Mouse (Mus musculus) intestine, embryonic 16.5 days (tissue): ENCODE results near the gene Slc25a29. TPM values are rescaled to one million over a fixed set of nuclear protein-coding genes. Genes with fewer than 3 reads are reported as not detected.

ENCODE experiments used
- ATAC-seq: fragments of 200-750 bp; cut with Nextera tagmentation; 2 replicates; pipeline ENCODE4 v1.8.0; 2017; ENCODE audit warnings: moderate TSS enrichment, moderate library complexity
- H3K27ac ChIP-seq: fragments of 300-500 bp; sonication (generic); 2 replicates; pipeline ENCODE4 v1.5.1; 2014; ENCODE audit warnings: mild to moderate bottlenecking, low read length
- H3K27me3 ChIP-seq: fragments of 300-500 bp; sonication (generic); replicated peaks from 2 replicates; pipeline ENCODE4 v1.6.1; 2014; ENCODE audit warnings: low read length, control low read depth, mixed read lengths; ENCODE audit not compliant: control insufficient read depth, insufficient read depth
- H3K36me3 ChIP-seq: fragments of 300-500 bp; sonication (generic); 2 replicates; pipeline ENCODE4 v1.6.1; 2014; ENCODE audit warnings: low read length, control low read depth; ENCODE audit not compliant: control insufficient read depth, insufficient read depth
- H3K4me1 ChIP-seq: fragments of 300-500 bp; sonication (generic); 2 replicates; pipeline ENCODE4 v1.6.1; 2014; ENCODE audit warnings: low read length, control low read depth, mixed read lengths; ENCODE audit not compliant: control insufficient read depth, insufficient read depth
- H3K4me2 ChIP-seq: fragments of 300-500 bp; sonication (generic); 2 replicates; pipeline ENCODE4 v1.6.1; 2014; ENCODE audit warnings: low read depth, low read length, control low read depth
- H3K4me3 ChIP-seq: fragments of 300-500 bp; sonication (generic); 2 replicates; pipeline ENCODE4 v1.5.1; 2014; ENCODE audit warnings: mild to moderate bottlenecking, low read length
- H3K9ac ChIP-seq: fragments of 300-500 bp; sonication (generic); 2 replicates; pipeline ENCODE4 v1.6.1; 2014; ENCODE audit warnings: low read depth, low read length
- H3K9me3 ChIP-seq: fragments of 300-500 bp; sonication (generic); 2 replicates; pipeline ENCODE4 v1.6.1; 2016; ENCODE audit warnings: low read length, control low read depth; ENCODE audit not compliant: control insufficient read depth
- WGBS: fragments of 180-500 bp; shearing (Covaris S2); extraction: QIAGEN DNeasy Blood & Tissue Kit; methylation state at CpG from one replicate; pipeline ENCODE4 v1.1.7; 2014; 5-methylcytosine and 5-hydroxymethylcytosine counted together
- polyA plus RNA-seq: library from polyadenylated mRNA; unstranded; fragments of >200 nt; fragmentation: Nextera tagmentation; extraction: Ambion mirVana; gene quantifications from 2 replicates; pipeline ENCODE4 v1.2.1, GENCODE M21; 2015

The Slc25a29 gene
- polyA plus RNA-seq, 1 experiment from 2014 or later: 5.8 TPM

GRCm38 (mm10) chr12:108816569-108816968, 19.1 kb downstream of the Slc25a29 start:
- H3K27ac ChIP-seq: no peak overlapping the region

GRCm38 (mm10) chr12:108814470-108814869, 21.2 kb downstream of the Slc25a29 start:
- peaks cover 7% of the 10 kb centered on the region; the same call in 1 of the 2 replicates for H3K4me1 ChIP-seq
- H3K9me3 ChIP-seq: no peaks in the 10 kb centered on the region
- no peak overlapping the region for H3K4me3 ChIP-seq
- no peak overlapping the region for H3K4me2 ChIP-seq
- 93% methylated on average over 6 of the region's 6 CpGs for WGBS
- ATAC-seq: no peak
- H3K27ac ChIP-seq: no peak overlapping the region
- H3K36me3 ChIP-seq: 0 out of 2 replicates have a peak, but pooled peaks cover 12% of the 10 kb centered on the region
- H3K27me3 ChIP-seq: no peaks in the 10 kb centered on the region
- H3K9ac ChIP-seq: no peak overlapping the region

More at GRCm38 (mm10) chr12:108816569-108816968, 19.1 kb downstream of the Slc25a29 start:
- 79% methylated on average over 11 of the region's 11 CpGs for WGBS
- Histone ChIP-seq H3K4me3 (no peak overlapping the region), H3K9me3 (no peaks in the 10 kb centered on the region), H3K27me3 (no peaks in the 10 kb centered on the region), H3K4me2 (no peak overlapping the region), H3K36me3 (0 out of 2 replicates have a peak, but pooled peaks cover 12% of the 10 kb centered on the region), H3K9ac (no peak overlapping the region), H3K4me1 (no peaks in the 10 kb centered on the region)
- ATAC-seq: no peak

- H3K4me1 ChIP-seq: peaks cover 7% of the 10 kb centered on the region; the same call in 1 of the 2 replicates
- WGBS: 83% methylated on average over 6 of the region's 6 CpGs
Measured at GRCm38 (mm10) chr12:108812463-108812862, 23.2 kb downstream of the Slc25a29 start.

GRCm38 (mm10) chr12:108811133-108811532, 24.6 kb downstream of the Slc25a29 start:
- Histone ChIP-seq H3K27me3 (no peaks in the 10 kb centered on the region), H3K9ac (no peak overlapping the region), H3K27ac (no peak overlapping the region), H3K4me3 (no peak overlapping the region), H3K36me3 (peaks cover 6% of the 10 kb centered on the region; the same call in 1 of the 2 replicates), H3K4me2 (no peak overlapping the region), H3K4me1 (peaks cover 7% of the 10 kb centered on the region; the same call in 1 of the 2 replicates), H3K9me3 (no peaks in the 10 kb centered on the region)
- WGBS: 56% methylated on average over 2 of the region's 2 CpGs
- ATAC-seq: no peak

More at GRCm38 (mm10) chr12:108812463-108812862, 23.2 kb downstream of the Slc25a29 start:
- Histone ChIP-seq H3K4me3 (no peak overlapping the region), H3K9ac (no peak overlapping the region), H3K27me3 (no peaks in the 10 kb centered on the region), H3K27ac (no peak overlapping the region), H3K4me2 (no peak overlapping the region), H3K9me3 (no peaks in the 10 kb centered on the region), H3K36me3 (0 out of 2 replicates have a peak, but pooled peaks cover 10% of the 10 kb centered on the region)
- no peak for ATAC-seq

GRCm38 (mm10) chr12:108810309-108810708, 25.4 kb downstream of the Slc25a29 start:
- no peaks in the 10 kb centered on the region for H3K27me3 ChIP-seq
- no peak overlapping the region for H3K27ac ChIP-seq
- H3K36me3 ChIP-seq: peaks cover 6% of the 10 kb centered on the region; the same call in 1 of the 2 replicates
- H3K4me1 ChIP-seq: peaks cover 7% of the 10 kb centered on the region; the same call in 1 of the 2 replicates
- no peaks in the 10 kb centered on the region for H3K9me3 ChIP-seq
- 72% methylated on average over 7 of the region's 7 CpGs for WGBS
- ATAC-seq: no peak
- H3K9ac ChIP-seq: no peak overlapping the region
- H3K4me2 ChIP-seq: no peak overlapping the region
- no peak overlapping the region for H3K4me3 ChIP-seq

- Histone ChIP-seq H3K4me3 (no peak overlapping the region), H3K4me2 (no peak overlapping the region), H3K36me3 (peaks cover 6% of the 10 kb centered on the region; the same call in 1 of the 2 replicates), H3K4me1 (peaks cover 7% of the 10 kb centered on the region; the same call in 1 of the 2 replicates), H3K27me3 (no peaks in the 10 kb centered on the region), H3K9me3 (no peaks in the 10 kb centered on the region), H3K9ac (no peak overlapping the region), H3K27ac (no peak overlapping the region)
- no peak for ATAC-seq
- WGBS: 76% methylated on average over 1 of the region's 1 CpGs
Measured at GRCm38 (mm10) chr12:108809771-108810170, 25.9 kb downstream of the Slc25a29 start.

- ATAC-seq: no peak
Measured at GRCm38 (mm10) chr12:108808465-108808864, 27.2 kb downstream of the Slc25a29 start.

GRCm38 (mm10) chr12:108804388-108804787, 31.3 kb downstream of the Slc25a29 start:
- Histone ChIP-seq H3K36me3 (peaks cover 3% of the 10 kb centered on the region; the same call in 1 of the 2 replicates), H3K27ac (no peak overlapping the region), H3K4me2 (no peak overlapping the region), H3K27me3 (no peaks in the 10 kb centered on the region), H3K4me1 (peaks cover 10% of the 10 kb centered on the region), H3K4me3 (no peak overlapping the region), H3K9me3 (no peaks in the 10 kb centered on the region), H3K9ac (no peak overlapping the region)
- ATAC-seq: no peak
- 82% methylated on average over 2 of the region's 2 CpGs for WGBS

More at GRCm38 (mm10) chr12:108808465-108808864, 27.2 kb downstream of the Slc25a29 start:
- Histone ChIP-seq H3K9me3 (no peaks in the 10 kb centered on the region), H3K4me2 (no peak overlapping the region), H3K27ac (no peak overlapping the region), H3K4me3 (no peak overlapping the region), H3K27me3 (no peaks in the 10 kb centered on the region), H3K9ac (no peak overlapping the region), H3K36me3 (peaks cover 3% of the 10 kb centered on the region; the same call in 1 of the 2 replicates), H3K4me1 (peaks cover 7% of the 10 kb centered on the region; the same call in 1 of the 2 replicates)
- 78% methylated on average over 2 of the region's 2 CpGs for WGBS

GRCm38 (mm10) chr12:108801613-108802012, 34.1 kb downstream of the Slc25a29 start:
- Histone ChIP-seq H3K9me3 (no peaks in the 10 kb centered on the region), H3K4me1 (peaks cover 17% of the 10 kb centered on the region), H3K4me3 (no peak overlapping the region), H3K9ac (no peak overlapping the region), H3K36me3 (peaks cover under 1% of the 10 kb centered on the region; the same call in 1 of the 2 replicates), H3K4me2 (no peak overlapping the region), H3K27me3 (no peaks in the 10 kb centered on the region), H3K27ac (no peak overlapping the region)
- 70% methylated on average over 2 of the region's 2 CpGs for WGBS
- ATAC-seq: no peak
